Mouse (Mus musculus) olfactory bulb, adult 2 months (tissue): Measurements from ENCODE around the gene Homer2.

Experiments used
- CTCF ChIP-seq: fragments of 200-500 bp; IDR thresholded peaks from 2 replicates; pipeline ENCODE4 v1.5.1; 2012; ENCODE audit warnings: low read depth, mild to moderate bottlenecking, low read length, moderate library complexity; ENCODE audit not compliant: insufficient read depth
- POLR2A ChIP-seq: fragments of 200-500 bp; IDR thresholded peaks from 2 replicates; pipeline ENCODE4 v1.6.1; 2012; ENCODE audit warnings: mild to moderate bottlenecking, low read depth, low read length, moderate library complexity; ENCODE audit not compliant: insufficient read depth

DNA sequence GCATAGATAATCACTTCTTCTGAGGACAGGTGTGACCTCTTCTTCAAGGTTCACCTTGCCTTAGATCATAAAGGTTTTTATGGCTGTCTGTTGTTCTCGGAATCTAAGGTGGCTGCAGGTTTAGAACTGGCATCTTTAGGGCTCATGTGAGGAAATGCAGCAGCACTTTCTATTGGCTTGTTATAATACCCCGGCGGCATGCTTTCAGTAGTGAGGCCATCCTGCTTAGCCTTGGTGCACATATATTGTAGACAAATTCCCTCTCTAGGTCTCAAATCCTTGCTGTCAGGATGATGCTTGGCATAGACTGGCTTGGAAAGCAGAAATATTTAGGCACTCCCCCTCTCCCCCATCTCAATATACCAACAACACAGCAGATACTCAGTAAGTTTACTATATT lies 137.1 kb downstream of the Homer2 start:
- no peak for TF ChIP-seq CTCF
- TF ChIP-seq POLR2A, result no peak
